Mouse (Mus musculus) ES-Bruce4 (cell line): ENCODE measurements around the gene Lhx8.

Source experiments
- CTCF ChIP-seq: IDR thresholded peaks from one replicate; pipeline ENCODE4 v1.8.1; 2011; ENCODE audit warnings: low read depth, low read length
- POLR2A ChIP-seq: IDR thresholded peaks from one replicate; pipeline ENCODE4 v1.8.1; 2011; ENCODE audit warnings: low read length; ENCODE audit not compliant: insufficient read depth

GRCm38 (mm10) chr3:154372688-154373087 lies 42.2 kb upstream of the Lhx8 start:
- no peak for TF ChIP-seq POLR2A
- no peak for TF ChIP-seq CTCF
